Comparison of ENCODE assay signal across 9 mouse cellular contexts in genomic region chr12:4972939-4973338, GRCm38 (mm10). TPM values are rescaled to one million over a fixed set of nuclear protein-coding genes. Genes with fewer than 3 reads are reported as not detected.
DNase-seq lines count a peak whose midpoint lies in the region; ATAC-seq lines count a peak whose summit lies in the region.
"Had no signal": no experiment of that assay in that cellular context is flagged by ENCODE, and none has a peak within 500 bp of the region (broad histone marks: within the 10 kb centered on the region; RNA-seq: fewer than 3 reads in every experiment).

No protein-coding gene starts in this region.

- no peaks in the 10 kb centered on the region for H3K4me1 ChIP-seq in heart, embryonic 12.5 days (replicated peaks)
- H3K4me1 ChIP-seq: midbrain, embryonic 12.5 days had no signal

- no peak overlapping the region for H3K9ac ChIP-seq in heart, embryonic 12.5 days
- H3K9ac ChIP-seq: midbrain, embryonic 12.5 days had no signal

- peak; percentile 58 to 91 for DNase-seq in heart, adult 18-20 months
- DNase-seq in NIH3T3 (ENCODE audit: low read depth) = peak; percentile 90
- DNase-seq in cerebellum, postnatal 10 days = peak; percentile 84 to 88
- DNase-seq in layer of hippocampus, postnatal 36 days = peak; percentile 31 to 72
- DNase-seq in testis, postnatal 14 days (ENCODE audit: low spot score) = peak; percentile 16

- H3K27ac ChIP-seq in heart, embryonic 12.5 days (ENCODE audit: poor library complexity, severe bottlenecking) = no peak overlapping the region
- H3K27ac ChIP-seq: midbrain, embryonic 12.5 days had no signal

- 33% methylated on average over 1 of the region's 1 CpGs for WGBS in heart, embryonic 12.5 days

- H3K36me3 ChIP-seq in heart, embryonic 12.5 days = peaks cover 34% of the 10 kb centered on the region

- no peak for ATAC-seq in heart, embryonic 12.5 days (ENCODE audit: insufficient number of reproducible peaks, low FRiP score)
- peak; percentile 77 for ATAC-seq in granulocyte monocyte progenitor cell, adult 5-6 weeks (replicated peaks; ENCODE audit: poor library complexity, severe bottlenecking)
- peak; percentile 68; the same call in 1 of the 2 replicates for ATAC-seq in monocyte, adult 5-6 weeks (replicated peaks; ENCODE audit: insufficient number of reproducible peaks, low FRiP score, low TSS enrichment, poor library complexity, severe bottlenecking)

- H3K27me3 ChIP-seq in heart, embryonic 12.5 days (replicated peaks) = no peaks in the 10 kb centered on the region
- H3K27me3 ChIP-seq: midbrain, embryonic 12.5 days had no signal

- no peak overlapping the region for H3K4me2 ChIP-seq in heart, embryonic 12.5 days
- H3K4me2 ChIP-seq: midbrain, embryonic 12.5 days had no signal

- no peak overlapping the region for H3K4me3 ChIP-seq in heart, embryonic 12.5 days
- H3K4me3 ChIP-seq: midbrain, embryonic 12.5 days had no signal

- no peaks in the 10 kb centered on the region for H3K9me3 ChIP-seq in heart, embryonic 12.5 days (replicated peaks)
- H3K9me3 ChIP-seq: midbrain, embryonic 12.5 days had no signal

RNA-seq across cellular contexts. Expression of gene Atad2b, which starts 55.8 kb away (rescaled TPM):
- 10 to 100 TPM; 11.6 to 12.4 TPM for total RNA-seq in heart, adult 18-20 months (2021)
- polyA plus RNA-seq in heart, embryonic 12.5 days (2016; fragmentation: Nextera tagmentation; extraction: Ambion mirVana) = 13.0 and 13.1 TPM in 2 replicates
- total RNA-seq in granulocyte monocyte progenitor cell, adult 5-6 weeks (2014; fragmentation: Nextera tagmentation) = 47.0 and 49.0 TPM in 2 replicates
- total RNA-seq in granulocyte monocyte progenitor cell, adult 5-6 weeks (2017) = 35.5 and 43.8 TPM in 2 replicates
- 10 to 100 TPM; 36.6 to 38.3 TPM for total RNA-seq in layer of hippocampus, postnatal 36 days (2021)
- 43.3 to 66.9 TPM (median 52.2 TPM) in 3 replicates for total RNA-seq in monocyte, adult 5-6 weeks (2017)

Comparison
In these comparisons a context has a peak if more than half of its experiments do, and no peak if none do; other contexts are left out.
1. DNase-seq: peak in every context shown above with its lines; median percentile 90 in NIH3T3; 86 in cerebellum, postnatal 10 days; 74 in heart, adult 18-20 months; 52 in layer of hippocampus, postnatal 36 days; 16 in testis, postnatal 14 days.